Mouse (Mus musculus) neural tube, embryonic 12.5 days (tissue): ENCODE results near the gene Fam114a1. TPM values are rescaled to one million over a fixed set of nuclear protein-coding genes. Genes with fewer than 3 reads are reported as not detected.

Experiments used
- ATAC-seq: fragments of 200-750 bp; cut with Nextera tagmentation; 2 replicates; pipeline ENCODE4 v1.8.0; 2017; ENCODE audit warnings: low read depth, mild to moderate bottlenecking, moderate TSS enrichment, moderate library complexity; ENCODE audit not compliant: low FRiP score
- H3K27ac ChIP-seq: fragments of 300-500 bp; sonication (generic); 2 replicates; pipeline ENCODE4 v1.5.1; 2016
- H3K27me3 ChIP-seq: fragments of 300-500 bp; sonication (generic); replicated peaks from 2 replicates; pipeline ENCODE4 v1.6.1; 2016; ENCODE audit warnings: mild to moderate bottlenecking
- H3K36me3 ChIP-seq: fragments of 300-500 bp; sonication (generic); 2 replicates; pipeline ENCODE4 v1.6.1; 2016; ENCODE audit warnings: mild to moderate bottlenecking
- H3K4me1 ChIP-seq: fragments of 300-500 bp; sonication (generic); 2 replicates; pipeline ENCODE4 v1.6.1; 2016
- H3K4me2 ChIP-seq: fragments of 300-500 bp; sonication (generic); replicated peaks from 2 replicates; pipeline ENCODE4 v1.6.1; 2016; ENCODE audit warnings: mild to moderate bottlenecking
- H3K4me3 ChIP-seq: fragments of 300-500 bp; sonication (generic); 2 replicates; pipeline ENCODE4 v1.5.1; 2016
- H3K9ac ChIP-seq: fragments of 300-500 bp; sonication (generic); 2 replicates; pipeline ENCODE4 v1.6.1; 2016; ENCODE audit warnings: mild to moderate bottlenecking
- H3K9me3 ChIP-seq: fragments of 300-500 bp; sonication (generic); 2 replicates; pipeline ENCODE4 v1.6.1; 2016; ENCODE audit warnings: mild to moderate bottlenecking
- WGBS: fragments of 180-500 bp; shearing (Covaris S2); methylation state at CpG from one replicate; pipeline ENCODE4 v1.1.7; 2016; 5-methylcytosine and 5-hydroxymethylcytosine counted together
- polyA plus RNA-seq: library from polyadenylated mRNA; unstranded; fragments of >200 nt; fragmentation: Nextera tagmentation; extraction: Ambion mirVana; gene quantifications from 2 replicates; pipeline ENCODE4 v1.2.1, GENCODE M21; 2016

The Fam114a1 gene
- polyA plus RNA-seq, 1 experiment from 2014 or later, result 18.2 TPM

DNA sequence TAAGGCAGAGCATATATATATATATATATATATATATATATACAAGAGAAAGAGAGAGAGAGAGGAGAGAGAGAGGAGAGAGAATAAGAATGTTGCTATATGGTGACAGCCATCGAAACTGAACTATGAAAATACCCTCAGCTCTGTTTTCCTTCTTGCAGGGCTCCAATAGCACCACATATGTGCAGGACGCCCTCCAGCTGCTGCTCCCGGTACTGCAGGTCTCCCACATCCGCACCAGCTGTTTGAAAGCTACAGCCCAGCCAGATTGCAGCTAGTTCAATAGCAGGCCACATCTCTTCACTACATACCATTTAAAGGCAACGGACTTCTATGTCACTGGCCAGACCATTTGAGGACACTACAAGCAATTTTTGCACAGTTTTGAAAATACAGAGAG lies 70.6 kb downstream of the Fam114a1 start:
- no peaks in the 10 kb centered on the region for H3K4me1 ChIP-seq
- no peaks in the 10 kb centered on the region for H3K27me3 ChIP-seq
- H3K9ac ChIP-seq, result no peak overlapping the region
- H3K27ac ChIP-seq, result no peak overlapping the region
- no peak overlapping the region for H3K4me3 ChIP-seq
- H3K4me2 ChIP-seq, result no peak overlapping the region
- H3K9me3 ChIP-seq, result no peaks in the 10 kb centered on the region
- no peak for ATAC-seq
- 70% methylated on average over 5 of the region's 5 CpGs for WGBS
- no peaks in the 10 kb centered on the region for H3K36me3 ChIP-seq

DNA sequence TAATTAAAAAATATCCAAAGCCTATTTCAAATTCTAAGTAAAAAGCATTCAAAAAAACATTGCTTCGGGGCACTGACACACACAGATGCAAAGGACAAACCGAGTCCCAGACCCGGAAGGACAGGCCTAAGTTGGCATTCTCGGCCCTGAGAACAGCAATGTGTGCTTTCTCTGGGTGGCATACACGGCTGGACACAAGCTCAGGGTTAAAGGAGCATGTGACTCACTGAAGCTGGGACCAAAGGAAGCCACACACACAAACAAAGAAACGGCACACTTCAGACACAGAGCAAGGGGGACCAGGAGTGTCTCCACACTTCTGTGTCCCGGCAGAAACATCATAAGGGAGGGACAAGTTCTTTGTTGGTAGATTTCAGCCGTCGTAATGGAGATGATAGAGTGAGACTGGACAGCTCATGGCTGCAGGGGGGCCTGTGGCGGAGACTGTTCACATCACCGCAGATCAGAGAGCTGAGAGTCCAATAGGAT lies 73.6 kb downstream of the Fam114a1 start:
- H3K27ac ChIP-seq, result no peak overlapping the region
- no peak overlapping the region for H3K9ac ChIP-seq
- no peaks in the 10 kb centered on the region for H3K36me3 ChIP-seq
- no peaks in the 10 kb centered on the region for H3K9me3 ChIP-seq
- no peak overlapping the region for H3K4me2 ChIP-seq
- no peaks in the 10 kb centered on the region for H3K27me3 ChIP-seq
- no peak overlapping the region for H3K4me3 ChIP-seq
- no peak for ATAC-seq
- H3K4me1 ChIP-seq, result no peaks in the 10 kb centered on the region
- WGBS, result 61% methylated on average over 11 of the region's 11 CpGs

- no peaks in the 10 kb centered on the region for H3K27me3 ChIP-seq
- no peak overlapping the region for H3K4me3 ChIP-seq
- H3K4me1 ChIP-seq, result no peaks in the 10 kb centered on the region
- 85% methylated on average over 6 of the region's 6 CpGs for WGBS
- no peak overlapping the region for H3K27ac ChIP-seq
- no peak for ATAC-seq
- no peak overlapping the region for H3K4me2 ChIP-seq
- H3K9me3 ChIP-seq, result no peaks in the 10 kb centered on the region
- H3K9ac ChIP-seq, result no peak overlapping the region
- H3K36me3 ChIP-seq, result no peaks in the 10 kb centered on the region
These were observed 75.9 kb downstream of the Fam114a1 start for GRCm38 (mm10) chr5:65045642-65046370.

DNA sequence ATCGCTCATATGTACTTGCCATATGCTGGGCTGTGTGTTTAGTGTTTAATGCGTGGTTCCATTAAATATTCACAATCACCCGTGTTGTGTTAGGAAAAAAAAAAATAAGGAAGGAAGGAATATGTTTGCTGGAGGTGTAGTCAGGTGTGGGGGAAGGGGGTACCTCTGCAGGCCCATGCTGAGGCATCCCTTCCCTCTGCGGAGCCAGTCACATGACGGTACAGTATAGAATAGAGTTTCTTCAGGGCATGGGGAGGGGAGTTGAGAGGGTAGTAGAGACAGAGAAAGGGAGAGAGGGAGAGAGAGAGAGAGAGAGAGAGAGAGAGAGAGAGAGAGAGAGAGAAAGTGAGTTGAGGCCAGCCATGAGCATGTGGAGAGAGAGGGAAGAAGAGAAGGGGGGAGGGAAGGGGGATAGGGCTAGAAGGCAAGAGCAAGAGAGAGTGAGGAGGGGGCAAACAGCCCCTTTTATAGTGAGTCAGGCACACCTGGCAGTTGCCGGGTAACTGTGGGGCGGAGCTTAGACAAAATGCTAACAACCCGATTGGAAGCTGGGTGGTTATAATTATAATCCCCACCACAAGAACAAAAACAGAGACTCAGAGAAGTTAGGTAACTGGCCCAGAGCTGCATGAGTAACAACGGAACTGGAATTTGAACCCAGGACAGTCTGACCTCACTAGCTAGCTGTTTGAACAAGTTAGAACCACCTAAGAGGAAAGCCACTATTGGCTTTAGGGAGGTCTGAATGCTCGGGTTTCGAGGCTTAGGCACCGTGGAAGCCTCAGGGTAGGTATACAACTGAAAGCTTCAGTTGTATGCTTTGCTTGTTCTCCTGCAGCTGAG lies 76.8 kb downstream of the Fam114a1 start:
- no peaks in the 10 kb centered on the region for H3K4me1 ChIP-seq
- no peaks in the 10 kb centered on the region for H3K36me3 ChIP-seq
- no peaks in the 10 kb centered on the region for H3K9me3 ChIP-seq
- H3K9ac ChIP-seq, result no peak overlapping the region
- WGBS, result 71% methylated on average over 12 of the region's 12 CpGs
- H3K27ac ChIP-seq, result no peak overlapping the region
- no peaks in the 10 kb centered on the region for H3K27me3 ChIP-seq
- H3K4me3 ChIP-seq, result no peak overlapping the region
- no peak for ATAC-seq
- H3K4me2 ChIP-seq, result no peak overlapping the region

DNA sequence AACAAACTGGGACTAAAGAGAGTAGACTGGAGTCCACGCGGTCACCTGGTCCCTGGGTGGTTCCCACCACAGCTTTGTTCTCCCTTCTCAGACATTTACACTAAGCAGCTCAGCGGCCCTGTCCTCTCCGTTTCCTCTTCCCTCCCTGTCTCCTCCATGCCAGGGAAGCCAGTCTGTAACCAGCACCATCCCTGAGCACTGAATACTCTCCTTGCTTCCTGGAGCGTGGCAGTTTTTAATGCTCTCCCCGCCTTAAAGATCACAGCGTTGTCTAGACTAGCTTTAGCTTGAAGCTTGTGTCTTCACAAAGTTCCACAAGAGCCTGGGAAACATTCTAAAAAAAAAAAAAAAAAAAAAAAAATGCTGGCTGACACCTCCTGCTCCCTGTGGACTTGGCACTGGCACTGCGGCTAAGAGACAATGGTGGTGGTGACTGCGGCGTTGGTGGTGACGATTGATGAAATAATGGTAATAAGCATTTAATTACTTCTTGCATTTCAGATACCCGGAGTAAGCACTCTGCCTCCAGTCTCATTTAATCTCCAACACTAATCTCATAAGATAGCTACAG lies 77.5 kb downstream of the Fam114a1 start:
- H3K9ac ChIP-seq, result no peak overlapping the region
- H3K36me3 ChIP-seq, result no peaks in the 10 kb centered on the region
- H3K4me3 ChIP-seq, result no peak overlapping the region
- WGBS, result 69% methylated on average over 12 of the region's 12 CpGs
- H3K9me3 ChIP-seq, result no peaks in the 10 kb centered on the region
- H3K27ac ChIP-seq, result no peak overlapping the region
- no peaks in the 10 kb centered on the region for H3K27me3 ChIP-seq
- H3K4me2 ChIP-seq, result no peak overlapping the region
- no peak for ATAC-seq
- 0 out of 2 replicates have a peak, but pooled peaks cover 5% of the 10 kb centered on the region for H3K4me1 ChIP-seq

GRCm38 (mm10) chr5:65049880-65050279 lies 80.0 kb downstream of the Fam114a1 start:
- H3K27ac ChIP-seq, result no peak overlapping the region
- 0 out of 2 replicates have a peak, but pooled peaks cover 11% of the 10 kb centered on the region for H3K4me1 ChIP-seq
- 77% methylated on average over 5 of the region's 5 CpGs for WGBS
- H3K4me3 ChIP-seq, result no peak overlapping the region
- no peak overlapping the region for H3K4me2 ChIP-seq
- no peak overlapping the region for H3K9ac ChIP-seq
- no peak for ATAC-seq
- H3K9me3 ChIP-seq, result no peaks in the 10 kb centered on the region
- no peaks in the 10 kb centered on the region for H3K27me3 ChIP-seq
- H3K36me3 ChIP-seq, result no peaks in the 10 kb centered on the region

DNA sequence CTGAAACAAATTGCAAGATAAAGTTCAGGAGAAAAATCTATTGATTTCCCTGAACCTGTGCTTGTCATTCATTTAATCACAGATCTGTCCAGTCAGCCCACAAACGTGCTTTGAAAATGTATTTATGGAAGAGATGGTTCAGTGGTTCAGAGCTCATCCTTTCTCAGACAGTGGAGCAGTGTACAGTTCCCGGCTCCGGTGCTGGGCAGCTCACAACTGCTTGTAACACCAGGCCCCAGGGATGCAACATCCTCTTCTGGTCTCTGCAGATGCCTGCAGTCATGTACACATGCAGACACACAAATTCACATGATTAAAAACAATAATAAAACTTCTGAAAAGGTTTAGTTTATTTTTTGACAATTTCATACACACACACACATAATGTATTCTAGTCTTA lies 81.6 kb downstream of the Fam114a1 start:
- 78% methylated on average over 3 of the region's 3 CpGs for WGBS
- H3K27ac ChIP-seq, result no peak overlapping the region
- H3K4me3 ChIP-seq, result no peak overlapping the region
- H3K4me1 ChIP-seq, result 0 out of 2 replicates have a peak, but pooled peaks cover 11% of the 10 kb centered on the region
- H3K4me2 ChIP-seq, result no peak overlapping the region
- ATAC-seq, result no peak
- no peaks in the 10 kb centered on the region for H3K27me3 ChIP-seq
- no peaks in the 10 kb centered on the region for H3K9me3 ChIP-seq
- H3K9ac ChIP-seq, result no peak overlapping the region
- no peaks in the 10 kb centered on the region for H3K36me3 ChIP-seq

GRCm38 (mm10) chr5:65057596-65057995 lies 87.7 kb downstream of the Fam114a1 start:
- Histone ChIP-seq H3K27me3 (no peaks in the 10 kb centered on the region), H3K4me1 (0 out of 2 replicates have a peak, but pooled peaks cover 3% of the 10 kb centered on the region), H3K9ac (no peak overlapping the region), H3K27ac (no peak overlapping the region), H3K4me2 (no peak overlapping the region), H3K36me3 (no peaks in the 10 kb centered on the region), H3K4me3 (no peak overlapping the region), H3K9me3 (no peaks in the 10 kb centered on the region)
- WGBS, result 94% methylated on average over 6 of the region's 6 CpGs
- no peak for ATAC-seq

DNA sequence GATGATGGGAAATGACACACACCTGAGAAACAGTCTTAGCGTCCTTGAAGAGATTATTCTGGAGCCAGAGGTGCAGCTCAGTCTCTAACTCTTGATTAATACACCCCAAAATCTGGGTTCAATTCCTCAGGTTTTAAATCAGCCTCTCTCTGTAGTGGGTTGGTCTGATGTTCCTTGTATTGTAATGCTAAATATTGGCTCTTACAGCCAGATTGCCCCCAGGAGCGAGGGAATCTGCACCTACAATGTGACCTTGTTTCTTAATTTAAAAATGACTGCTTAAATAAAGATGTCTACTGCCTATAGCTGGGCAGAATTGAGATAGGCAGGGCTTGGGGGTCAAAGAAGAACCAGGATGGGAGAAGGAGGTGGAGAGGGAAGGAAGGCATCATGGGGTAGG lies 89.9 kb downstream of the Fam114a1 start:
- H3K9me3 ChIP-seq, result no peaks in the 10 kb centered on the region
- ATAC-seq, result no peak
- no peaks in the 10 kb centered on the region for H3K27me3 ChIP-seq
- H3K4me1 ChIP-seq, result no peaks in the 10 kb centered on the region
- no peak overlapping the region for H3K9ac ChIP-seq
- WGBS, result 75% methylated on average over 2 of the region's 2 CpGs
- H3K4me2 ChIP-seq, result no peak overlapping the region
- no peaks in the 10 kb centered on the region for H3K36me3 ChIP-seq
- no peak overlapping the region for H3K4me3 ChIP-seq
- no peak overlapping the region for H3K27ac ChIP-seq

GRCm38 (mm10) chr5:65062236-65062635 lies 92.4 kb downstream of the Fam114a1 start:
- Histone ChIP-seq H3K36me3 (no peaks in the 10 kb centered on the region), H3K9ac (no peak overlapping the region), H3K27me3 (no peaks in the 10 kb centered on the region), H3K27ac (no peak overlapping the region), H3K4me3 (no peak overlapping the region), H3K4me2 (no peak overlapping the region), H3K9me3 (no peaks in the 10 kb centered on the region), H3K4me1 (no peaks in the 10 kb centered on the region)
- 90% methylated on average over 4 of the region's 4 CpGs for WGBS
- ATAC-seq, result no peak

GRCm38 (mm10) chr5:65063266-65063665 lies 93.4 kb downstream of the Fam114a1 start:
- H3K27ac ChIP-seq, result no peak overlapping the region
- H3K9ac ChIP-seq, result no peak overlapping the region
- WGBS, result 76% methylated on average over 2 of the region's 2 CpGs
- ATAC-seq, result no peak
- H3K36me3 ChIP-seq, result no peaks in the 10 kb centered on the region
- H3K4me1 ChIP-seq, result no peaks in the 10 kb centered on the region
- H3K4me3 ChIP-seq, result no peak overlapping the region
- H3K27me3 ChIP-seq, result no peaks in the 10 kb centered on the region
- no peaks in the 10 kb centered on the region for H3K9me3 ChIP-seq
- no peak overlapping the region for H3K4me2 ChIP-seq

DNA sequence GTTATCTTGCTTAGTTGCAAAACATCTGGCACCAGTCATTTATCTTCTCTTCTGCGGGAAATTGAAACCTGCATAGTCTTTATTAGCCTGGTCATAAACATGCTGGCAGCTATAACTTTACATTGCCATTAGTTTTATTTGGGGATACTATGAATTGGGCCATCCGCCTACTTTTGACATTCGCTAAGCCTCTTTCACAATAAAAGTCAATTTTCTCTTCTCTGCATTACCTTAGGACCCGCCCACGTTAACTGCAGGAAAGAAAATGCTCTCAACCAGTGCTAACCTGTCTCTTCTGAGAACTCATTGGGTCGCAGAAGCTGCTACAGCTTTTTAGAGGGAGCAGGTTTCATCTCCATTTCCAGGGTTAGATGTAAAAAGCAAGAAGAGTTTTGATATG lies 98.3 kb downstream of the Fam114a1 start:
- ATAC-seq, result no peak
- H3K4me1 ChIP-seq, result 0 out of 2 replicates have a peak, but pooled peaks cover 6% of the 10 kb centered on the region
- H3K36me3 ChIP-seq, result no peaks in the 10 kb centered on the region
- H3K27me3 ChIP-seq, result no peaks in the 10 kb centered on the region
- WGBS, result 53% methylated on average over 6 of the region's 6 CpGs
- no peak overlapping the region for H3K27ac ChIP-seq
- H3K9ac ChIP-seq, result no peak overlapping the region
- no peak overlapping the region for H3K4me2 ChIP-seq
- H3K4me3 ChIP-seq, result no peak overlapping the region
- H3K9me3 ChIP-seq, result no peaks in the 10 kb centered on the region
